Mouse (Mus musculus) stomach, embryonic 14.5 days (tissue): ENCODE measurements around the gene Iqcc. TPM values are rescaled to one million over a fixed set of nuclear protein-coding genes. Genes with fewer than 3 reads are reported as not detected.

Experiments used
- ATAC-seq: fragments of 200-750 bp; cut with Nextera tagmentation; 2 replicates; pipeline ENCODE4 v1.8.0; 2017; ENCODE audit warnings: low read depth, moderate TSS enrichment; ENCODE audit not compliant: insufficient number of reproducible peaks, insufficient read depth, low FRiP score
- H3K27ac ChIP-seq: fragments of 300-500 bp; sonication (generic); 2 replicates; pipeline ENCODE4 v1.5.1; 2014; ENCODE audit warnings: mild to moderate bottlenecking, low read length, moderate library complexity, mixed read lengths
- H3K27me3 ChIP-seq: fragments of 300-500 bp; sonication (generic); 2 replicates; pipeline ENCODE4 v1.6.1; 2014; ENCODE audit warnings: low read length, control low read depth, mixed read lengths; ENCODE audit not compliant: control insufficient read depth, insufficient read depth
- H3K36me3 ChIP-seq: fragments of 300-500 bp; sonication (generic); 2 replicates; pipeline ENCODE4 v1.6.1; 2014; ENCODE audit warnings: mild to moderate bottlenecking, control low read depth, low read length, moderate library complexity, mixed read lengths; ENCODE audit not compliant: control insufficient read depth, insufficient read depth
- H3K4me1 ChIP-seq: fragments of 300-500 bp; sonication (generic); 2 replicates; pipeline ENCODE4 v1.6.1; 2014; ENCODE audit warnings: low read length, control low read depth, mixed read lengths; ENCODE audit not compliant: control insufficient read depth, insufficient read depth
- H3K4me2 ChIP-seq: fragments of 300-500 bp; sonication (generic); replicated peaks from 2 replicates; pipeline ENCODE4 v1.6.1; 2014; ENCODE audit warnings: low read depth, low read length, control low read depth
- H3K4me3 ChIP-seq: fragments of 300-500 bp; sonication (generic); 2 replicates; pipeline ENCODE4 v1.5.1; 2014; ENCODE audit warnings: low read depth, low read length, control low read depth
- H3K9ac ChIP-seq: fragments of 300-500 bp; sonication (generic); replicated peaks from 2 replicates; pipeline ENCODE4 v1.6.1; 2014; ENCODE audit warnings: low read depth, mild to moderate bottlenecking, control low read depth, low read length, moderate library complexity, mixed read lengths
- H3K9me3 ChIP-seq: fragments of 300-500 bp; sonication (generic); 2 replicates; pipeline ENCODE4 v1.6.1; 2016; ENCODE audit warnings: low read depth, low read length, control low read depth; ENCODE audit not compliant: control insufficient read depth
- WGBS: fragments of 180-500 bp; shearing (Covaris S2); extraction: QIAGEN DNeasy Blood & Tissue Kit; methylation state at CpG from one replicate; pipeline ENCODE4 v1.1.7; 2014; 5-methylcytosine and 5-hydroxymethylcytosine counted together
- polyA plus RNA-seq: library from polyadenylated mRNA; unstranded; fragments of >200 nt; fragmentation: Nextera tagmentation; extraction: Ambion mirVana; gene quantifications from 2 replicates; pipeline ENCODE4 v1.2.1, GENCODE M21; 2014

The Iqcc gene
- polyA plus RNA-seq, 1 experiment from 2014 or later, result 26.2 TPM

DNA sequence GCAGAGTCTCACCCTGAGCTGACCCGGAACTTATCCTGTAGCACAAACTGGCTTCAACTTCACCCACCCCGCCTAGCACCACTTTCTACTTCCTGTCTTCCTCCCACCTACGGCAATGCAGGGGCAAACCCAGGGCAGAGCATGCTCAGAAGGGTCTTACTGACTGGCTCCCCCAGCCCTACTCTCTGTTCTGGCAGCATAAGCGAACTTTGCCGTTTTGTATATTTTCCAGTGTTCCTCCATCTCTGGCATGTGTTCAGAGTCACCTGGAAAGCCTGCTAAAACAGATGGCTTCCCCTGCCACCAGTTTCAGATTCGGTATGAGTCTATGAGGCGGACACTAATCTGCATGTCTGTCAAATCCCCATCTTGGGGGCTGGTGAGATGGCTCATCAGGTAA, 38.6 kb downstream of the Iqcc start:
- H3K4me3 ChIP-seq, result no peak overlapping the region
- H3K9me3 ChIP-seq, result no peaks in the 10 kb centered on the region
- H3K9ac ChIP-seq, result no peak overlapping the region
- 0 out of 2 replicates have a peak, but pooled peaks cover 7% of the 10 kb centered on the region for H3K4me1 ChIP-seq
- no peak overlapping the region for H3K4me2 ChIP-seq
- 66% methylated on average over 7 of the region's 7 CpGs for WGBS
- H3K27ac ChIP-seq, result no peak overlapping the region
- ATAC-seq, result no peak
- H3K36me3 ChIP-seq, result no peaks in the 10 kb centered on the region
- H3K27me3 ChIP-seq, result no peaks in the 10 kb centered on the region

DNA sequence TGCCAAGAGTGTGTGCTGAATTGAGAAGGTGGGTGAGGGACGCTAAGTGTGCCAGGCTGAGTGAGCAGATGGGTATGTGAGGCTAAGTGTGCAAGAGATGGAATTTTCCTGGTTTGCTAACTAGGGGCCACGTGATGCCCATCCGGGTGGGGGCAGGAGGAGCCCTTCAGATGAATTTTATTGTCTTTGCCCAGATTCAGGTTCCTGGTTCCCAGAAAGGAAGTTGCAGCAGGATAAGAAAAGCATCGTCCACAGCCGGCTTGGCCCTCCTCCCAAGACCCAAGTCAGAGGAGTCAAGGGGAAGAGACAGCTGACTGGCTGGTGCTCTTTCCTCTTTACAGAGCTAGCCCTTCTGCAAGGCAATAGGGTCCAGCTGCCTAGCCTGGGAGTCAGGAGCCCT, 40.4 kb downstream of the Iqcc start, which contains the start of gene Fam167b:
Gene Fam167b, minus strand, starts transcription at position 84 of the 400 bp plus-strand sequence.
- Histone ChIP-seq H3K4me1 (0 out of 2 replicates have a peak, but pooled peaks cover 6% of the 10 kb centered on the region), H3K27me3 (no peaks in the 10 kb centered on the region), H3K9ac (no peak within 1 kb of the TSS), H3K4me2 (no peak within 1 kb of the TSS), H3K36me3 (no peaks in the 10 kb centered on the region), H3K27ac (no peak within 1 kb of the TSS), H3K4me3 (no peak within 1 kb of the TSS), H3K9me3 (no peaks in the 10 kb centered on the region)
- 84% methylated on average over 5 of the region's 5 CpGs for whole genome bisulfite sequencing
- no peak for ATAC-seq

GRCm38 (mm10) chr4:129577688-129578087, 41.2 kb downstream of the Iqcc start:
- H3K4me1 ChIP-seq, result 0 out of 2 replicates have a peak, but pooled peaks cover 6% of the 10 kb centered on the region
- H3K4me3 ChIP-seq, result no peak overlapping the region
- H3K9ac ChIP-seq, result no peak overlapping the region
- ATAC-seq, result no peak
- no peaks in the 10 kb centered on the region for H3K9me3 ChIP-seq
- 77% methylated on average over 7 of the region's 7 CpGs for WGBS
- H3K27ac ChIP-seq, result no peak overlapping the region
- H3K36me3 ChIP-seq, result no peaks in the 10 kb centered on the region
- H3K4me2 ChIP-seq, result no peak overlapping the region
- H3K27me3 ChIP-seq, result no peaks in the 10 kb centered on the region

GRCm38 (mm10) chr4:129576863-129577491, 41.9 kb downstream of the Iqcc start:
- H3K4me2 ChIP-seq, result no peak overlapping the region
- no peak overlapping the region for H3K27ac ChIP-seq
- WGBS, result 39% methylated on average over 21 of the region's 21 CpGs
- H3K4me3 ChIP-seq, result no peak overlapping the region
- 0 out of 2 replicates have a peak, but pooled peaks cover 6% of the 10 kb centered on the region for H3K4me1 ChIP-seq
- no peaks in the 10 kb centered on the region for H3K27me3 ChIP-seq
- no peak; the same call in 1 of the 2 replicates for ATAC-seq
- H3K36me3 ChIP-seq, result no peaks in the 10 kb centered on the region
- no peaks in the 10 kb centered on the region for H3K9me3 ChIP-seq
- no peak overlapping the region for H3K9ac ChIP-seq

DNA sequence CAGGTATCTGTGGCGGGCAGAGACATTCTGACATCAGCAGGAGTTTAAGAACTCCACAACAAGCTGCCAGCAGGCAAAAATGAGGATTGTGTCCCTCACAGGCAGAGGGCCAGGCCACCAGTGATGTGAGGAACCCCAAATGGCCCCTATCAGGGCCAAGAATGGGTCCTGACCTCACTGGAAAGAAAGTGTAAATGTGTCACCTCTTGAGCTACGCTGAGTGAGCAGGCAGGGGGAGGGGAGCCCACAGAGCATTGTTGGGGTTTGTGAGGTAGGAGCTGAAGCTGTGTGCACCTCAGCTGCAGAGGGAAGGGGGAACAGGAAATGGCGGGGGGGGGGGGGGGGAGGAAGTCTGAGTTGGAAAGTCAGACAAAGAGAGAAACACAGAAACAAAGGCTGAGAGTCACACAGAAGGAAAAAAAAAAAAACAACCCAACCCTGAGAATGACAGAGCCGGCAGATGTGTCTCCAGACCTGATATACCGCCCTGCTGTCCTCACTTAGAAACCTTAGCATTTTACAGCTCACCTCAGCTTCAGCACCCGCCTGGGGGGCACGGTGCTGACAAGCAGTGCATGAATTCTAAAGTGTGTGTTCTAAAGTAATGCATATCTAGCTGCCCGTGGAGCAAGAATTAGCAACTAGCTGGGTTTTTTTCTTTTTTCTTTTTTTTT, 43.6 kb downstream of the Iqcc start:
- no peaks in the 10 kb centered on the region for H3K27me3 ChIP-seq
- H3K4me1 ChIP-seq, result 0 out of 2 replicates have a peak, but pooled peaks cover 6% of the 10 kb centered on the region
- WGBS, result 47% methylated on average over 7 of the region's 8 CpGs
- H3K9me3 ChIP-seq, result no peaks in the 10 kb centered on the region
- H3K4me2 ChIP-seq, result no peak overlapping the region
- H3K9ac ChIP-seq, result no peak overlapping the region
- no peak overlapping the region for H3K4me3 ChIP-seq
- no peaks in the 10 kb centered on the region for H3K36me3 ChIP-seq
- ATAC-seq, result no peak
- no peak overlapping the region for H3K27ac ChIP-seq

GRCm38 (mm10) chr4:129573430-129573829, 45.5 kb downstream of the Iqcc start, which contains the start of gene Lck:
Lck (minus strand) TSS chr4:129573641.
- no peak for ATAC-seq
- Histone ChIP-seq H3K27me3 (no peaks in the 10 kb centered on the region), H3K9ac (no peak within 1 kb of the TSS), H3K36me3 (no peaks in the 10 kb centered on the region), H3K9me3 (no peaks in the 10 kb centered on the region), H3K4me3 (no peak within 1 kb of the TSS), H3K27ac (no peak within 1 kb of the TSS), H3K4me1 (0 out of 2 replicates have a peak, but pooled peaks cover 6% of the 10 kb centered on the region), H3K4me2 (no peak within 1 kb of the TSS)
- 92% methylated on average over 8 of the region's 8 CpGs for WGBS

- no peak overlapping the region for H3K4me2 ChIP-seq
- WGBS, result 92% methylated on average over 4 of the region's 4 CpGs
- ATAC-seq, result no peak
- no peaks in the 10 kb centered on the region for H3K9me3 ChIP-seq
- no peak overlapping the region for H3K27ac ChIP-seq
- no peaks in the 10 kb centered on the region for H3K27me3 ChIP-seq
- H3K4me3 ChIP-seq, result no peak overlapping the region
- no peaks in the 10 kb centered on the region for H3K36me3 ChIP-seq
- H3K4me1 ChIP-seq, result 0 out of 2 replicates have a peak, but pooled peaks cover 6% of the 10 kb centered on the region
- H3K9ac ChIP-seq, result no peak overlapping the region
Observed at GRCm38 (mm10) chr4:129573093-129573370, 45.9 kb downstream of the Iqcc start.

DNA sequence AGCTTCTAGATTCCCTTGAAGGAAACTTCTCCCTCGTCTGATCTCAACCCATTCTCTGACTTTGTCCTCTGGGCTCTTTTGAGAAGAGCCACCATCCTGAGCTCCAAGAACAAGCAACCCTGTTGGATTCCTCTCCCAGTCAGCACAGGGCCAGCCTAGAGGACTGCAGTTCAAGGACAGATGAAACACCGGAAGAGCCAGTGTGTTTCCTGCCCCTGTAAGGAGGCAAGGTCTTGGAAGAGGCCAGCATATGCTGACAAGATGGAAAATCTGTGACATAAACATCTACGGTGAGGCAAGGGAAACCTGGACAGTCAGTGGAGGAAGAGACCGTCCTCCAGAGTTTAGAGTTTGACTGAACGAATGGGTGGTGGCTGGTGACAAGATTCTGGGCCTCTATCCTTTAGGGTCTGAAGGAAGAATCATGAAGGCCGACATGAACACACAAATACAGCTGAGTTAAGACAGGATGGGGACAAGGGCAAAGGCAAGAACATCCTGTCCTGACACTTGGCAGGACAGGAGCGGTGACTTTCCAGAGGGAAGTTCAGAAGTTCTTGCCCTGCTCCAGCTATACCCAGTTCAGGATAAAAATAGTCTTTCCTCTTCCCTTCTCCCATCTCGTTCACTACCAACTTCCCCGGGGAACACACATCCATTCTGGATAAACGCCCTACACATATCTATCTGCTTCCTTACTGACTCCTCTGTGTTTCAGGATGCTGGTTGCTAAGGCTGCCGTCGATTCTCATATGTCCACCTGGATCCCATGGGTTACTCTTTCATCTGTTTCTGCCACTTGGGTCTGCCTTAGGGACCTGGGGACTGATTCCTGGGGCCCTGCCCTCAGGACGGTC, 46.4 kb downstream of the Iqcc start:
- Histone ChIP-seq H3K4me1 (0 out of 2 replicates have a peak, but pooled peaks cover 6% of the 10 kb centered on the region), H3K9me3 (no peaks in the 10 kb centered on the region), H3K9ac (no peak overlapping the region), H3K4me2 (no peak overlapping the region), H3K36me3 (no peaks in the 10 kb centered on the region), H3K27me3 (no peaks in the 10 kb centered on the region), H3K4me3 (no peak overlapping the region), H3K27ac (no peak overlapping the region)
- WGBS, result 78% methylated on average over 13 of the region's 13 CpGs
- no peak for ATAC-seq
